ENCODE assay signal across 22 mouse cellular contexts in genomic region chr11:54115301-54115700, GRCm38 (mm10). TPM values are rescaled to one million over a fixed set of nuclear protein-coding genes. Genes with fewer than 3 reads are reported as not detected.
DNase-seq lines count a peak whose midpoint lies in the region; ATAC-seq and TF ChIP-seq lines count a peak whose summit lies in the region.
"Had no signal": no experiment of that assay in that cellular context is flagged by ENCODE, and none has a peak within 500 bp of the region (broad histone marks: within the 10 kb centered on the region; RNA-seq: fewer than 3 reads in every experiment).

No protein-coding gene starts in this region.

- WGBS in cerebellum, adult 2 months: 91% methylated on average over 8 of the region's 8 CpGs
- whole genome bisulfite sequencing in heart, embryonic 10.5 days: 80% methylated on average over 8 of the region's 8 CpGs
- WGBS in hindbrain, embryonic 12.5 days: 85% methylated on average over 8 of the region's 8 CpGs
- WGBS in hindbrain, embryonic 16.5 days: 85% methylated on average over 8 of the region's 8 CpGs
- 87% methylated on average over 8 of the region's 8 CpGs for WGBS in embryonic facial prominence, embryonic 10.5 days

- no peak overlapping the region for H3K27ac ChIP-seq in cerebellum, adult 2 months (ENCODE audit: insufficient read depth, low read length)
- H3K27ac ChIP-seq in heart, embryonic 10.5 days: peak overlapping the region; percentile 36; the same call in 1 of the 2 replicates
- no peak overlapping the region for H3K27ac ChIP-seq in hindbrain, embryonic 12.5 days
- H3K27ac ChIP-seq in hindbrain, embryonic 16.5 days (ENCODE audit: low read depth, low read length): no peak overlapping the region
- peak overlapping the region; percentile 40; the same call in 1 of the 2 replicates for H3K27ac ChIP-seq in embryonic facial prominence, embryonic 10.5 days (replicated peaks)
- H3K27ac ChIP-seq: embryonic facial prominence, embryonic 15.5 days; forebrain, embryonic 10.5 days; hindbrain, embryonic 10.5 days; hindbrain, embryonic 15.5 days; kidney, postnatal 0 days had no signal

- H3K4me2 ChIP-seq in hindbrain, embryonic 12.5 days (replicated peaks): 0 out of 2 replicates have a peak overlapping the region, but pooled peaks have one; percentile 2
- H3K4me2 ChIP-seq in hindbrain, embryonic 16.5 days (ENCODE audit: low read length): no peak overlapping the region
- H3K4me2 ChIP-seq: embryonic facial prominence, embryonic 15.5 days; heart, embryonic 11.5 days; hindbrain, embryonic 15.5 days had no signal

- no peak overlapping the region for H3K4me3 ChIP-seq in cerebellum, adult 2 months (replicated peaks; ENCODE audit: insufficient read depth, low read depth, low read length)
- no peak overlapping the region for H3K4me3 ChIP-seq in heart, embryonic 10.5 days
- no peak overlapping the region for H3K4me3 ChIP-seq in hindbrain, embryonic 12.5 days
- H3K4me3 ChIP-seq in hindbrain, embryonic 16.5 days (ENCODE audit: low read length): no peak overlapping the region
- H3K4me3 ChIP-seq in embryonic facial prominence, embryonic 10.5 days: no peak overlapping the region
- H3K4me3 ChIP-seq: embryonic facial prominence, embryonic 15.5 days; erythroblast, embryonic 14.5 days; forebrain, embryonic 10.5 days; hindbrain, embryonic 10.5 days; hindbrain, embryonic 15.5 days had no signal

- no peak for TF ChIP-seq CTCF in cerebellum, adult 2 months (IDR thresholded peaks at IDR 0.05; ENCODE audit: borderline replicate concordance, insufficient read depth, low read depth, low read length)

- H3K9me3 ChIP-seq in heart, embryonic 10.5 days: no peaks in the 10 kb centered on the region
- H3K9me3 ChIP-seq in hindbrain, embryonic 12.5 days (replicated peaks): no peaks in the 10 kb centered on the region
- no peaks in the 10 kb centered on the region for H3K9me3 ChIP-seq in hindbrain, embryonic 16.5 days (ENCODE audit: control insufficient read depth, low read length)
- H3K9me3 ChIP-seq in embryonic facial prominence, embryonic 10.5 days: no peaks in the 10 kb centered on the region
- H3K9me3 ChIP-seq: embryonic facial prominence, embryonic 15.5 days; forebrain, embryonic 10.5 days; hindbrain, embryonic 10.5 days; hindbrain, embryonic 15.5 days had no signal

- H3K4me1 ChIP-seq in cerebellum, adult 2 months (ENCODE audit: control insufficient read depth, insufficient read depth, low read length): peaks cover 20% of the 10 kb centered on the region
- peaks cover 39% of the 10 kb centered on the region for H3K4me1 ChIP-seq in heart, embryonic 10.5 days
- peaks cover 31% of the 10 kb centered on the region for H3K4me1 ChIP-seq in hindbrain, embryonic 12.5 days
- peaks cover 25% of the 10 kb centered on the region for H3K4me1 ChIP-seq in hindbrain, embryonic 16.5 days (ENCODE audit: control insufficient read depth, insufficient read depth, low read depth, low read length)
- H3K4me1 ChIP-seq in embryonic facial prominence, embryonic 10.5 days: peaks cover 48% of the 10 kb centered on the region

- peaks cover 49% of the 10 kb centered on the region for H3K36me3 ChIP-seq in heart, embryonic 10.5 days
- H3K36me3 ChIP-seq in hindbrain, embryonic 12.5 days: peaks cover 6% of the 10 kb centered on the region; the same call in 1 of the 2 replicates
- no peaks in the 10 kb centered on the region for H3K36me3 ChIP-seq in hindbrain, embryonic 16.5 days (ENCODE audit: control insufficient read depth, insufficient read depth, low read length)
- H3K36me3 ChIP-seq in embryonic facial prominence, embryonic 10.5 days (replicated peaks): peaks cover 34% of the 10 kb centered on the region
- H3K36me3 ChIP-seq: hindbrain, embryonic 15.5 days had no signal

- TF ChIP-seq POLR2A in cerebellum, adult 2 months (IDR thresholded peaks at IDR 0.05; ENCODE audit: borderline replicate concordance, insufficient read depth, low read length): no peak

- no peak for ATAC-seq in hindbrain, embryonic 12.5 days (ENCODE audit: low FRiP score)
- no peak for ATAC-seq in hindbrain, embryonic 16.5 days
- ATAC-seq in inflammation-experienced regulatory T-cells, adult 6 months: no peak
- ATAC-seq: activated CD4-positive, CD25-positive, alpha-beta regulatory T cell, adult 4 months; forebrain, embryonic 14.5 days; Patski had no signal

- no peaks in the 10 kb centered on the region for H3K27me3 ChIP-seq in cerebellum, adult 2 months (ENCODE audit: control insufficient read depth, insufficient read depth, low read length)
- no peaks in the 10 kb centered on the region for H3K27me3 ChIP-seq in heart, embryonic 10.5 days (ENCODE audit: insufficient read depth, poor library complexity, severe bottlenecking)
- no peaks in the 10 kb centered on the region for H3K27me3 ChIP-seq in hindbrain, embryonic 12.5 days
- no peaks in the 10 kb centered on the region for H3K27me3 ChIP-seq in hindbrain, embryonic 16.5 days (replicated peaks; ENCODE audit: control insufficient read depth, insufficient read depth, low read length)
- no peaks in the 10 kb centered on the region for H3K27me3 ChIP-seq in embryonic facial prominence, embryonic 10.5 days (replicated peaks; ENCODE audit: low read depth, poor library complexity, severe bottlenecking)
- H3K27me3 ChIP-seq: CH12.LX; embryonic facial prominence, embryonic 15.5 days; hindbrain, embryonic 15.5 days; Patski had no signal

- DNase-seq in cerebellum, adult 2 months: peak; percentile 1 to 10
- DNase-seq in cerebellum, adult 9-10 months: no peak
- no peak for DNase-seq in heart, embryonic 10.5 days (ENCODE audit: low spot score)
- no peak for DNase-seq in heart, adult 8-10 months (ENCODE audit: low spot score)
- no peak for DNase-seq in embryonic facial prominence, embryonic 10.5 days (ENCODE audit: low spot score)
- DNase-seq: adrenal gland, adult 2 months; cerebellum, adult 8-10 months; cerebellum, postnatal 36 days had no signal

- no peak overlapping the region for H3K9ac ChIP-seq in hindbrain, embryonic 12.5 days
- H3K9ac ChIP-seq in hindbrain, embryonic 16.5 days (ENCODE audit: low read depth, low read length): no peak overlapping the region
- H3K9ac ChIP-seq: embryonic facial prominence, embryonic 15.5 days; hindbrain, embryonic 15.5 days had no signal

RNA-seq across cellular contexts. Expression of gene P4ha2, which starts 15.4 kb away (rescaled TPM):
- 13.6 and 14.2 TPM in 2 replicates for polyA plus RNA-seq in cerebellum, adult 2 months (2012; rRNA removed)
- 57.7 and 69.0 TPM in 2 replicates for polyA plus RNA-seq in heart, embryonic 10.5 days (2016; fragmentation: Nextera tagmentation; extraction: Ambion mirVana)
- total RNA-seq in heart, adult 8-10 months (2022): 10 to 100 TPM; 57.4 to 71.1 (median 64.1) TPM
- 27.0 and 29.3 TPM in 2 replicates for polyA plus RNA-seq in hindbrain, embryonic 12.5 days (2016; fragmentation: Nextera tagmentation; extraction: Ambion mirVana)
- polyA plus RNA-seq in hindbrain, embryonic 16.5 days (2015; fragmentation: Nextera tagmentation; extraction: Ambion mirVana): 12.3 and 15.1 TPM in 2 replicates
- 36.5 and 36.8 TPM in 2 replicates for polyA plus RNA-seq in embryonic facial prominence, embryonic 10.5 days (2016; fragmentation: Nextera tagmentation; extraction: Ambion mirVana)
- polyA plus RNA-seq in inflammation-experienced regulatory T-cells, adult 6 months (2017; shearing (Covaris generic)): not detected
- polyA plus RNA-seq: activated CD4-positive, CD25-positive, alpha-beta regulatory T cell, adult 4 months; erythroblast, embryonic 14.5 days had no signal

RNA-seq across cellular contexts. Expression of gene Pdlim4, which starts 46.5 kb away (rescaled TPM):
- 16.9 and 18.6 TPM in 2 replicates for polyA plus RNA-seq in cerebellum, adult 2 months (2012; rRNA removed)
- 12.9 and 27.8 TPM in 2 replicates for polyA plus RNA-seq in heart, embryonic 10.5 days (2016; fragmentation: Nextera tagmentation; extraction: Ambion mirVana)
- 10 to 100 TPM; 29.1 to 39.9 (median 35.2) TPM for total RNA-seq in heart, adult 8-10 months (2022)
- 48.6 and 53.6 TPM in 2 replicates for polyA plus RNA-seq in hindbrain, embryonic 12.5 days (2016; fragmentation: Nextera tagmentation; extraction: Ambion mirVana)
- polyA plus RNA-seq in hindbrain, embryonic 16.5 days (2015; fragmentation: Nextera tagmentation; extraction: Ambion mirVana): 37.4 and 38.4 TPM in 2 replicates
- 91.1 and 112 TPM in 2 replicates for polyA plus RNA-seq in embryonic facial prominence, embryonic 10.5 days (2016; fragmentation: Nextera tagmentation; extraction: Ambion mirVana)
- polyA plus RNA-seq in inflammation-experienced regulatory T-cells, adult 6 months (2017; shearing (Covaris generic)): 1 to 10 TPM in 1 of 3 experiments, under 1 TPM in 2; 0.49 to 1.1 (median 0.50) TPM
- total RNA-seq: CH12.LX had no signal

Comparison
In these comparisons a context has a peak if more than half of its experiments do, and no peak if none do; other contexts are left out.
1. DNase-seq: peak in cerebellum, adult 2 months (2 of 2); none in cerebellum, adult 9-10 months (single experiment), heart, embryonic 10.5 days (single experiment), heart, adult 8-10 months (single experiment) and embryonic facial prominence, embryonic 10.5 days (single experiment).
2. H3K27ac ChIP-seq: peak in heart, embryonic 10.5 days (single experiment) and embryonic facial prominence, embryonic 10.5 days (single experiment); none in cerebellum, adult 2 months (single experiment), hindbrain, embryonic 12.5 days (single experiment) and hindbrain, embryonic 16.5 days (single experiment).
3. RNA of gene P4ha2, which starts 15.4 kb away (polyA plus RNA-seq): 57.7 to 69.0 TPM in heart, embryonic 10.5 days, 36.5 to 36.8 TPM in embryonic facial prominence, embryonic 10.5 days, 27.0 to 29.3 TPM in hindbrain, embryonic 12.5 days, 13.6 to 14.2 TPM in cerebellum, adult 2 months and 12.3 to 15.1 TPM in hindbrain, embryonic 16.5 days; not detected in inflammation-experienced regulatory T-cells, adult 6 months; every median in the first group is over 10 times any median in the second.